Mouse (Mus musculus) liver, adult 2 months (tissue): ENCODE measurements around the gene Atf6b.

ENCODE experiments used
- CTCF ChIP-seq: fragments of 200-500 bp; IDR thresholded peaks from 2 replicates; pipeline ENCODE4 v1.5.1; 2011; ENCODE audit warnings: low read depth, low read length, control low read depth
- POLR2A ChIP-seq: fragments of 200-500 bp; IDR thresholded peaks from 2 replicates; pipeline ENCODE4 v1.6.1; 2011; ENCODE audit warnings: low read length, control low read depth; ENCODE audit not compliant: insufficient read depth; ENCODE audit errors: extremely low read depth

DNA sequence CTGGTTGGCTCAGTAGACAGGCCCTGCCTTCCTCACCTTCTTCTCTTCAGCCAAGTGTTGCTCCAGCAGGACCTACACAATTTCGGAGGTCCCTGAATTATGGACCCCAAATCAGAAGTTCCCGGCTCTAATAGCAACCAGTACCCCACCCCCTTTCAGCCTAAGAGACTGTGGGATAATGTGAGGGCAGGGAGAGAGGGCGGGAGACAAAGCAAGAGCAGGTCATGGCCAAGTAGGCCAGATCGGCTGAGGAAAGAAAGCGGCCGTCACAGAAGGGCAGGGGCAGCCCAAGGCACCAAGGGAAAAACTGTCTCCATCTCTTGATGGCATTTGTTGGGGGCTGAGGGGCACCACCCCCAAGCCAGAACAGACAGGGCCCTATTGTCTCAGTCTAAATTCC, 31.1 kb upstream of the Atf6b start, which contains the start of gene Egfl8:
- TF ChIP-seq POLR2A (no peak), CTCF (no peak)
